In genomic region chr3:51249460-51249859, GRCm38 (mm10) we compare ENCODE assay signal across 19 mouse cellular contexts.
"Had no signal": no experiment of that assay in that cellular context is flagged by ENCODE, and none has a peak within 500 bp of the region (broad histone marks: within the 10 kb centered on the region; RNA-seq: fewer than 3 reads in every experiment).

No protein-coding gene starts in this region.

- H3K27ac ChIP-seq: kidney, postnatal 0 days; layer of hippocampus, adult 2 months; left cerebral cortex, adult 2 months; limb, embryonic 10.5 days; limb, embryonic 13.5 days; liver, embryonic 12.5 days; liver, embryonic 15.5 days; lung, embryonic 15.5 days; midbrain, embryonic 10.5 days; midbrain, embryonic 13.5 days had no signal

- H3K9ac ChIP-seq: limb, embryonic 13.5 days; liver, embryonic 12.5 days; liver, embryonic 15.5 days; lung, embryonic 15.5 days; midbrain, embryonic 13.5 days had no signal

- H3K9me3 ChIP-seq: limb, embryonic 10.5 days; limb, embryonic 13.5 days; liver, embryonic 12.5 days; liver, embryonic 15.5 days; lung, embryonic 15.5 days; megakaryocyte, embryonic 14.5 days; midbrain, embryonic 10.5 days; midbrain, embryonic 13.5 days had no signal

- DNase-seq: kidney, adult 2 months; kidney, postnatal 25 days; layer of hippocampus, adult 9-11 months; liver; lung, adult 18-20 months; lung, postnatal 10 days; lung, postnatal 36 days; thymus, postnatal 25 days had no signal

- H3K4me3 ChIP-seq: layer of hippocampus, adult 2 months; left cerebral cortex, adult 2 months; limb, embryonic 10.5 days; limb, embryonic 13.5 days; liver, embryonic 12.5 days; liver, embryonic 15.5 days; lung, embryonic 15.5 days; megakaryocyte, embryonic 14.5 days; midbrain, embryonic 10.5 days; midbrain, embryonic 13.5 days had no signal

- H3K4me2 ChIP-seq: limb, embryonic 13.5 days; liver, embryonic 12.5 days; liver, embryonic 15.5 days; lung, embryonic 15.5 days; midbrain, embryonic 13.5 days had no signal

- H3K4me1 ChIP-seq: liver, embryonic 12.5 days; liver, embryonic 15.5 days; midbrain, embryonic 10.5 days; midbrain, embryonic 13.5 days had no signal

- H3K27me3 ChIP-seq: limb, embryonic 13.5 days; liver, embryonic 12.5 days; liver, embryonic 15.5 days; lung, embryonic 15.5 days; megakaryocyte, embryonic 14.5 days; midbrain, embryonic 13.5 days had no signal
